Mouse (Mus musculus): ENCODE data around the gene Lmln. TPM values are rescaled to one million over a fixed set of nuclear protein-coding genes. Genes with fewer than 3 reads are reported as not detected.

The Lmln gene
- 3.3 and 3.6 TPM in 2 replicates for polyA plus RNA-seq (2014; fragmentation: Nextera tagmentation; extraction: Ambion mirVana)

DNA sequence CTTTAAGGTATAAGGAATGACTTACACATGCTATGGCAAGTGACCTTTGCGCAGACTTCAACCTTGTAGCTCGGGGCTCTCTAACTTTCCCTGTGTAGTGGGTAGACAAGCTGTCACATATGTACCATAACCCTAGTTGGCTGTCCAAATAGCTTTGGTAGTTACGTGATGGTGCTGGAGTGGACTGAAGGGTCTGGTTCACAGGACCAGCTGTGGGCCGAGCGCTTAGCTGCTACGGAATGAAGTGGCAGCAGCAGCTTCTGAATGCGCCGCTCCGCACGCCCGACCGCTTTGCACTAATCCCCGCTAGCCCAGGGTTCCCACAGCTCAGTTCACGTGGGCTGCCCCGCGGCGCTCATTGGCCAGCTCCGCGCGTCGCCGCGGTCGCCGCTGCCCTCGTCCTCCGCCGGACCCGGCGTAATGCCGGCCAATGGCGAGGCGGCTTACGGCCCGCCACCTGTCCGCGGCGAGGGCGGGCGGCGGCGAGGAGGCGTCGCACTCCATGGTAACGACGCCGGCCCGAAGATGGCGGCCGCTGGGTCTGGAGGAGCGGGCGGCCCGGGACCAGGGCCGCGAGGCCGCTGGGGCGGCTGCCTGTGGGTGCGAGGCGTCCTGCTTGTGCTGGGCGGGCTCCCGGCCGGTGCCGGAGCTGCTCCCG is at the start of gene Lmln:
TSS of gene Lmln (plus strand) at position 498 of the 658 bp plus-strand sequence.
- Histone ChIP-seq H3K4me3 (ENCODE audit: low read depth, low read length) (peak within 1 kb of the TSS; percentile 74), H3K27ac (ENCODE audit: low read depth, low read length) (peak within 1 kb of the TSS; percentile 86), H3K4me1 (ENCODE audit: control insufficient read depth, insufficient read depth, low read length) (peaks cover 13% of the 10 kb centered on the region), H3K36me3 (ENCODE audit: control insufficient read depth, insufficient read depth, low read length) (peaks cover 21% of the 10 kb centered on the region), H3K27me3 (ENCODE audit: control insufficient read depth, insufficient read depth, low read length) (no peaks in the 10 kb centered on the region), H3K9ac (ENCODE audit: low read depth, low read length) (peak within 1 kb of the TSS; percentile 74), H3K4me2 (peak within 1 kb of the TSS; percentile 78), H3K9me3 (replicated peaks; ENCODE audit: control insufficient read depth, low read length) (no peaks in the 10 kb centered on the region)
- under 1% methylated on average over 64 of the region's 64 CpGs for WGBS (ENCODE audit: insufficient replicate concordance)
- ATAC-seq (replicated peaks; ENCODE audit: insufficient number of reproducible peaks, low FRiP score, low TSS enrichment) = peak; percentile 94

DNA sequence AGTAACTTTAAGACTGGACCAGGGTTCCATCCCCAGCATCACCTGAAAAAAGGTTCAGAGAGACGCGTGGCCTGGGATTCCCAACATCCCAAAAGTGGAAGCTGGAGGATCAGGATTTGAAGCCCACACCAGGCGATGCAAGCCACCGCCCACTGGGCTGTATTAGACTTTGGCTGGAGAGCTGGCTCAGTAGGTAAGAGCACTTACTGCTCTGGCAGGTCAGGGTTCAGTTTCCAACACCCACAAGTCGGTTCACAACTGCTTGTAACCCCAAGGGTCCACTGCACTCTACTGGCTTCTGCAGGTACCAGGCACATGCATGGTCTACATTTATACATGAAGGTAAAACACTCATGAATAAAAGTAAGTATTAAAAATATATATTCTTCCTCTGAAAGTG is 48.5 kb upstream of the Lmln start:
- H3K9ac ChIP-seq (ENCODE audit: low read depth, low read length) = no peak overlapping the region
- no peaks in the 10 kb centered on the region for H3K9me3 ChIP-seq (replicated peaks; ENCODE audit: control insufficient read depth, low read length)
- H3K27ac ChIP-seq (ENCODE audit: low read depth, low read length) = no peak overlapping the region
- 87% methylated on average over 5 of the region's 5 CpGs for WGBS (ENCODE audit: insufficient replicate concordance)
- no peak overlapping the region for H3K4me3 ChIP-seq (ENCODE audit: low read depth, low read length)
- H3K36me3 ChIP-seq (ENCODE audit: control insufficient read depth, insufficient read depth, low read length) = peaks cover 12% of the 10 kb centered on the region
- no peak overlapping the region for H3K4me2 ChIP-seq
- ATAC-seq (replicated peaks; ENCODE audit: insufficient number of reproducible peaks, low FRiP score, low TSS enrichment) = no peak
- H3K4me1 ChIP-seq (ENCODE audit: control insufficient read depth, insufficient read depth, low read length) = no peaks in the 10 kb centered on the region
- no peaks in the 10 kb centered on the region for H3K27me3 ChIP-seq (ENCODE audit: control insufficient read depth, insufficient read depth, low read length)

DNA sequence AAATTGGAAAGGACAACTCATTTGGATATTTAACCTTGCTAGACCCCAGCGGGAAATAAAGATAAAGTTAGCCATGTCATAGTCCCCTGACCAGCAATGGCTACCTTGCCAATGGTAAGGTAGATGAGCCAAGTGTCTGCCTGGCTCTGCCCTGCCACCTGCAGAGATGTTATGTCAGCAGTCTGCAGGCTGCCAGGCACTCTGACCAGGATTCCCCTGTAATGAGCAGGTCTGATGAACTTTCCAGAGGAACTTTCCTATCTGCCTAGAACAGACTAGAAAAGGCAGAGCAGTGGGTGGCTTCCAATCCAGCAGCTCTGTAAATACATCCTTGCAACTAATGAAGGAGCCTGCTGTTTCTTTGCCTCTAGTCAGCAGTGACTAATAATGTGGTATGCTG is 47.4 kb upstream of the Lmln start:
- no peak overlapping the region for H3K9ac ChIP-seq (ENCODE audit: low read depth, low read length)
- no peaks in the 10 kb centered on the region for H3K27me3 ChIP-seq (ENCODE audit: control insufficient read depth, insufficient read depth, low read length)
- H3K27ac ChIP-seq (ENCODE audit: low read depth, low read length) = no peak overlapping the region
- no peak for ATAC-seq (replicated peaks; ENCODE audit: insufficient number of reproducible peaks, low FRiP score, low TSS enrichment)
- peaks cover 12% of the 10 kb centered on the region for H3K36me3 ChIP-seq (ENCODE audit: control insufficient read depth, insufficient read depth, low read length)
- H3K4me1 ChIP-seq (ENCODE audit: control insufficient read depth, insufficient read depth, low read length) = no peaks in the 10 kb centered on the region
- no peak overlapping the region for H3K4me3 ChIP-seq (ENCODE audit: low read depth, low read length)
- H3K9me3 ChIP-seq (replicated peaks; ENCODE audit: control insufficient read depth, low read length) = no peaks in the 10 kb centered on the region
- H3K4me2 ChIP-seq = no peak overlapping the region
- WGBS (ENCODE audit: insufficient replicate concordance) = 93% methylated on average over 1 of the region's 1 CpGs

DNA sequence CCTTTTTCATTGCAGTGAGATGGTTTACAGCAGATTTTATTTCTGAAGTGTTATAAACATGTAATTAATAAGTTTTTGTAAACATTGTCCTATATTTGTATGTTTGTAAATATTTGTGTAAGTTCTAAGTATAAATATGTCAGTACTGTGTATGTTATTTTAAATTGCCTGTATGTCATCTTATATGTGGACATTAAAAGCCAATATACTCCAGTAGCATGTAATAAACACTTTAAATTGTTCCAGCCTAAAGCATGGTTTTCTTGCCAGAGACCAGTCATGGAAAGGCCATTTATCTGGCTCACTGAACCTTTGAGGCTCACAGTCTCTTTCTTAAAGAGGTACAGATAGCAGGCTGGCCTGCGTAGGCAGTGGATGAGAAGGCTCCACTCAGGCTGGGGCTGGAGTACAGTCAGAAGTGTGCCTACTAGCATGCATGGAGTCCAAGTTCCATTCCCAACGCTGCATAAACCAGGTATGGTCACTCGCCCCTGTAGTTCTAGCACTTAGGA is 46.9 kb upstream of the Lmln start:
- no peak for ATAC-seq (replicated peaks; ENCODE audit: insufficient number of reproducible peaks, low FRiP score, low TSS enrichment)
- Histone ChIP-seq H3K27me3 (ENCODE audit: control insufficient read depth, insufficient read depth, low read length) (no peaks in the 10 kb centered on the region), H3K9ac (ENCODE audit: low read depth, low read length) (no peak overlapping the region), H3K9me3 (replicated peaks; ENCODE audit: control insufficient read depth, low read length) (no peaks in the 10 kb centered on the region), H3K36me3 (ENCODE audit: control insufficient read depth, insufficient read depth, low read length) (peaks cover 9% of the 10 kb centered on the region), H3K4me2 (no peak overlapping the region), H3K4me1 (ENCODE audit: control insufficient read depth, insufficient read depth, low read length) (no peaks in the 10 kb centered on the region), H3K4me3 (ENCODE audit: low read depth, low read length) (no peak overlapping the region), H3K27ac (ENCODE audit: low read depth, low read length) (no peak overlapping the region)
- WGBS (ENCODE audit: insufficient replicate concordance) = 92% methylated on average over 3 of the region's 3 CpGs

DNA sequence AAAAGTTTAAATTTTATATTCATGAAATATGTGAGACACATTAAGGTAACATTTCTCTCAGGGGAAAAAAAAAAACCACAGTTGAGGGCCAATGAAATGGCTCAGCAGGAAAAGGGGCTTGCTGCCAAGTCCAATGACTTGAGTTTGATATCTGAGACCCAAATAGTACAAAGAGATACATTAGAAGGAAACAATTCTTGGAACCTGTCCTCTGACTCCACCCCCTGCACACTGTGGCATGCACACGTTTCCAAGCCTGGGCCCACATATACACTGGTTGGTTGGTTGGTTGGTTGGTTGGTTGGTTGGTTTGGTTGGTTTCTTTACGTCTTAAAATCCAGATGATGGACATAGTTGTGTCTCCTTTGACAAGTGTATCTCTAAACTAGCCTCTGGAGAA is 46.3 kb upstream of the Lmln start:
- Histone ChIP-seq H3K9ac (ENCODE audit: low read depth, low read length) (no peak overlapping the region), H3K4me3 (ENCODE audit: low read depth, low read length) (no peak overlapping the region), H3K27me3 (ENCODE audit: control insufficient read depth, insufficient read depth, low read length) (no peaks in the 10 kb centered on the region), H3K4me2 (no peak overlapping the region), H3K36me3 (ENCODE audit: control insufficient read depth, insufficient read depth, low read length) (peaks cover 9% of the 10 kb centered on the region), H3K9me3 (replicated peaks; ENCODE audit: control insufficient read depth, low read length) (no peaks in the 10 kb centered on the region), H3K4me1 (ENCODE audit: control insufficient read depth, insufficient read depth, low read length) (no peaks in the 10 kb centered on the region), H3K27ac (ENCODE audit: low read depth, low read length) (no peak overlapping the region)
- 91% methylated on average over 2 of the region's 2 CpGs for WGBS (ENCODE audit: insufficient replicate concordance)
- ATAC-seq (replicated peaks; ENCODE audit: insufficient number of reproducible peaks, low FRiP score, low TSS enrichment) = no peak

DNA sequence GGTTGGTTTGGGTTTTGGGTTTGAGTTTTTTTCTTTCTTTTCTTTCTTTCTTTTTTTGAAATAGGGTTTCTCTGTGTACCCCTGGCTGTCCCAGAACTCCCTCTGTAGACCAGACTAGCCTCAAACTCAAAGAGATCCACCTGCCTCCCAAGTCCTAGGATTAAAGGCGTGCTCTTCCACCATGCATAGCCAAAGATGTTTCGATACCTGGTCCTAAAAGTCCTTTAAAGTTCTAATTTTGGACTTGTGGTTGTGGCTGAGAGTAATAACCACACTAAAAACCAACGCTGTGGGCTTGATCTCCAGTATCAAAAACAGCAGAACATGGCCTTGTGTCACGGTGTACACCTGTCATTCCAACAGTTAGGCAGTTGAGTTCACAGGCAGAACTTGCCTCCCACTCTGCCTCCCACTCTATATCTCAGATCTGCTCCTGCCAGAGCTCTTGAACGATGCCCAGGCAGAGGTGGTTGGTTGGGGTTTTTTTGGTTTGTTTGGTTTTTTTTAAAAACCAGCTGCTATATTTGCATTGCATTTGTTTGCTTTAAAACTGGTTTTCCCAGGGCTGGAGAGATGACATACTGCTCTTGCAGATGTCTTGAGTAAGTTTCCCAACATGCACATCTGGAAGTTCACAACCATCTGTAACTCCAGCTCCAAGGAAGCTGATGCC is 44.5 kb upstream of the Lmln start:
- no peak for ATAC-seq (replicated peaks; ENCODE audit: insufficient number of reproducible peaks, low FRiP score, low TSS enrichment)
- Histone ChIP-seq H3K9ac (ENCODE audit: low read depth, low read length) (no peak overlapping the region), H3K27me3 (ENCODE audit: control insufficient read depth, insufficient read depth, low read length) (no peaks in the 10 kb centered on the region), H3K4me1 (ENCODE audit: control insufficient read depth, insufficient read depth, low read length) (no peaks in the 10 kb centered on the region), H3K9me3 (replicated peaks; ENCODE audit: control insufficient read depth, low read length) (no peaks in the 10 kb centered on the region), H3K4me2 (no peak overlapping the region), H3K4me3 (ENCODE audit: low read depth, low read length) (no peak overlapping the region), H3K36me3 (ENCODE audit: control insufficient read depth, insufficient read depth, low read length) (peaks cover 7% of the 10 kb centered on the region), H3K27ac (ENCODE audit: low read depth, low read length) (no peak overlapping the region)
- 82% methylated on average over 5 of the region's 5 CpGs for WGBS (ENCODE audit: insufficient replicate concordance)

DNA sequence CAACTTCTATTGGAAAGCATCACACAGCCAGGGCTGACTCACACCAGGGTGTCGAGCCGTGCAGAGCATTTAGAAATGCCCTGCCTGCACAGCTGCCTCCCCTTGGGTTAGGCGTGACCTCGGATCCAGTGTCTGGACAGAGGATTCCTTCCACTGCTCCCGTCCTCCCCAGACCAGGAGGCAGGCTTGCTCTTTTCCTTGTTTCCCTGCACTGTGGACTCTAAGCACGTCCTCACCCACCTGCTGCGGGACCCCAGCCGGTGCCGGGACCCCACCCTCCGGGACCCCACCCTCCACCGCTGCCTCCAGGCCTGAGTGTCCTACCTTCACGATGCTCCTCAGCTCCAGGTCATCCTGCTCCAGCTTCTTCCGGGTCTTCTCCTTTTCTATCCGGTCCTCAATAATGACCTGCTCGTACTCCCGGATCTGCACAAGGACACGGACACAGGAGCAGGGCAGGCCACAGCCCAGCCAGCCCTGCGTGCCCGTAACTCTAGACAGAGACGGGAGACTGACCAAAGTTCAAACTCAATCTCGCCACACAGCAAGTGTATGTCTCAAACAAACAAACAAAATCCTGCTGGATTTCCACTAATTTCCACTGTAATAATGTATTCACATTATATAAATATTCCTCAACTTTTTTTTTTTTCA is 43.1 kb upstream of the Lmln start:
- 76% methylated on average over 21 of the region's 21 CpGs for WGBS (ENCODE audit: insufficient replicate concordance)
- Histone ChIP-seq H3K4me2 (no peak overlapping the region), H3K36me3 (ENCODE audit: control insufficient read depth, insufficient read depth, low read length) (no peaks in the 10 kb centered on the region; the same call in 1 of the 2 replicates), H3K27ac (ENCODE audit: low read depth, low read length) (no peak overlapping the region), H3K4me3 (ENCODE audit: low read depth, low read length) (no peak overlapping the region), H3K4me1 (ENCODE audit: control insufficient read depth, insufficient read depth, low read length) (no peaks in the 10 kb centered on the region), H3K9ac (ENCODE audit: low read depth, low read length) (no peak overlapping the region), H3K27me3 (ENCODE audit: control insufficient read depth, insufficient read depth, low read length) (no peaks in the 10 kb centered on the region), H3K9me3 (replicated peaks; ENCODE audit: control insufficient read depth, low read length) (no peaks in the 10 kb centered on the region)
- no peak for ATAC-seq (replicated peaks; ENCODE audit: insufficient number of reproducible peaks, low FRiP score, low TSS enrichment)

DNA sequence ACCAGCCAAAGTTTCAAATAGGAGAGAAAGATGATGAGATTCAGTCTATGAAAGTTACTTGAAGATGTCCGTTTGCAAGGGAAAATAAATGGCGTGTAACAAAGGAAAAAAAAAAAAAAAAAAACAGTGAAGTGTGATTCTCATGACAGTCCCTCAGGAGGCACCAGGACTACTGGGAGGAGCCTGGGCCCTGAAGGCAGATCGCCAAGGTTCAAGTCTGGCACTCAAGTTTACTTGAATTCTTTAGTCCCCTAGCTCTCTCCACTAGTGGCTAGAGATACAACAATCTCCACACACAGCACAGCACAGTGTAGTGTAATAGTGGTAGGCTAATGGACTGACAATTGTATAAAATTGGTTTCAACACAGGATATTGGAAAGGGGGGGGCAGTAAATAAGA is 40.9 kb upstream of the Lmln start:
- no peak for ATAC-seq (replicated peaks; ENCODE audit: insufficient number of reproducible peaks, low FRiP score, low TSS enrichment)
- Histone ChIP-seq H3K4me2 (no peak overlapping the region), H3K4me1 (ENCODE audit: control insufficient read depth, insufficient read depth, low read length) (no peaks in the 10 kb centered on the region), H3K27me3 (ENCODE audit: control insufficient read depth, insufficient read depth, low read length) (no peaks in the 10 kb centered on the region), H3K9ac (ENCODE audit: low read depth, low read length) (no peak overlapping the region), H3K27ac (ENCODE audit: low read depth, low read length) (no peak overlapping the region), H3K4me3 (ENCODE audit: low read depth, low read length) (no peak overlapping the region), H3K36me3 (ENCODE audit: control insufficient read depth, insufficient read depth, low read length) (no peaks in the 10 kb centered on the region), H3K9me3 (replicated peaks; ENCODE audit: control insufficient read depth, low read length) (no peaks in the 10 kb centered on the region)
- 61% methylated on average over 3 of the region's 3 CpGs for WGBS (ENCODE audit: insufficient replicate concordance)
